Mouse (Mus musculus) thymus, postnatal 36 days (tissue): Measurements from ENCODE around the gene Plekha6.

ENCODE experiments used
- DNase-seq, 2 experiments: peaks; one replicate each; pipeline ENCODE4 v3.0.0; 2022; ENCODE audit warnings: mixed read lengths in 2 of 2

Plekha6 gene

GRCm38 (mm10) chr1:133278946-133279631, 115.1 kb downstream of the Plekha6 start:
- no peak for DNase-seq

- no peak for DNase-seq
These were observed 115.7 kb downstream of the Plekha6 start for GRCm38 (mm10) chr1:133279632-133280093.

GRCm38 (mm10) chr1:133280537-133280936, 116.5 kb downstream of the Plekha6 start:
- no peak for DNase-seq

- DNase-seq: no peak
These were observed 121.9 kb downstream of the Plekha6 start for GRCm38 (mm10) chr1:133285907-133286306.

GRCm38 (mm10) chr1:133287051-133287450, 123.0 kb downstream of the Plekha6 start:
- DNase-seq: no peak

GRCm38 (mm10) chr1:133287880-133288279, 123.9 kb downstream of the Plekha6 start:
- no peak for DNase-seq

- DNase-seq: no peak
These were observed 127.9 kb downstream of the Plekha6 start for GRCm38 (mm10) chr1:133291888-133292287.

GRCm38 (mm10) chr1:133292608-133293007, 128.6 kb downstream of the Plekha6 start:
- no peak for DNase-seq

GRCm38 (mm10) chr1:133296376-133296775, 132.4 kb downstream of the Plekha6 start:
- DNase-seq: no peak

GRCm38 (mm10) chr1:133298816-133299215, 134.8 kb downstream of the Plekha6 start:
- DNase-seq: no peak

GRCm38 (mm10) chr1:133302540-133302939, 138.5 kb downstream of the Plekha6 start:
- DNase-seq: no peak

GRCm38 (mm10) chr1:133306842-133307241, 142.8 kb downstream of the Plekha6 start:
- peak; percentile 71 to 73 for DNase-seq

- DNase-seq: no peak
These were observed 143.3 kb downstream of the Plekha6 start for GRCm38 (mm10) chr1:133307318-133307717.

GRCm38 (mm10) chr1:133309652-133310267, 145.8 kb downstream of the Plekha6 start, which contains the start of gene Golt1a:
Gene Golt1a, plus strand, starts transcription at chr1:133309800.
- no peak for DNase-seq

GRCm38 (mm10) chr1:133311240-133311639, 147.2 kb downstream of the Plekha6 start:
- no peak for DNase-seq

- DNase-seq: no peak
These were observed 147.9 kb downstream of the Plekha6 start for GRCm38 (mm10) chr1:133311946-133312345.

- peak; percentile 53 to 58 for DNase-seq
These were observed 150.4 kb downstream of the Plekha6 start for GRCm38 (mm10) chr1:133314364-133314763.

- DNase-seq: no peak
These were observed 151.8 kb downstream of the Plekha6 start for GRCm38 (mm10) chr1:133315775-133316174.

GRCm38 (mm10) chr1:133316577-133316976, 152.6 kb downstream of the Plekha6 start:
- DNase-seq: no peak

GRCm38 (mm10) chr1:133317149-133317548, 153.1 kb downstream of the Plekha6 start:
- no peak for DNase-seq

GRCm38 (mm10) chr1:133321267-133321925, 157.4 kb downstream of the Plekha6 start, which contains the start of gene Kiss1:
Gene Kiss1, plus strand, starts transcription at chr1:133321875.
- DNase-seq: no peak

- DNase-seq: no peak
These were observed 159.3 kb downstream of the Plekha6 start for GRCm38 (mm10) chr1:133323333-133323732.

- DNase-seq: no peak
These were observed 161.9 kb downstream of the Plekha6 start for GRCm38 (mm10) chr1:133325951-133326350.

GRCm38 (mm10) chr1:133327094-133327493, 163.1 kb downstream of the Plekha6 start:
- DNase-seq: no peak
